Mouse (Mus musculus) neural tube, embryonic 11.5 days (tissue): ENCODE measurements at regions not wholly inside any gene's neighbourhood (a gene's known extent, or its start where the extent isn't known, plus 50 kb on each side); places are given as distances from the start of the nearest gene placed in this dataset.

Source experiments
- ATAC-seq: fragments of 200-750 bp; cut with Nextera tagmentation; 2 replicates; pipeline ENCODE4 v1.8.0; 2017; ENCODE audit warnings: moderate number of reproducible peaks, mild to moderate bottlenecking, moderate TSS enrichment, moderate library complexity; ENCODE audit not compliant: insufficient read depth, low FRiP score, low TSS enrichment
- DNase-seq: peaks from one replicate; pipeline ENCODE4 v3.0.0-alpha.2; 2015; ENCODE audit warnings: low spot score
- H3K27ac ChIP-seq: fragments of 300-500 bp; sonication (generic); 2 replicates; pipeline ENCODE4 v1.5.1; 2014; ENCODE audit warnings: low read depth, mild to moderate bottlenecking, low read length
- H3K27me3 ChIP-seq: fragments of 300-500 bp; sonication (generic); 2 replicates; pipeline ENCODE4 v1.6.1; 2014; ENCODE audit warnings: mild to moderate bottlenecking, low read length, mixed read lengths; ENCODE audit not compliant: control insufficient read depth, insufficient read depth
- H3K36me3 ChIP-seq: fragments of 300-500 bp; sonication (generic); 2 replicates; pipeline ENCODE4 v1.6.1; 2014; ENCODE audit warnings: mild to moderate bottlenecking, low read length, moderate library complexity, mixed read lengths; ENCODE audit not compliant: control insufficient read depth, insufficient read depth
- H3K4me1 ChIP-seq: fragments of 300-500 bp; sonication (generic); 2 replicates; pipeline ENCODE4 v1.6.1; 2014; ENCODE audit warnings: low read length, mixed read lengths; ENCODE audit not compliant: control insufficient read depth, insufficient read depth
- H3K4me2 ChIP-seq: fragments of 300-500 bp; sonication (generic); 2 replicates; pipeline ENCODE4 v1.6.1; 2014; ENCODE audit warnings: low read depth, mild to moderate bottlenecking, moderate library complexity
- H3K4me3 ChIP-seq: fragments of 300-500 bp; sonication (generic); 2 replicates; pipeline ENCODE4 v1.5.1; 2014; ENCODE audit warnings: low read depth, low read length
- H3K9ac ChIP-seq: fragments of 300-500 bp; sonication (generic); 2 replicates; pipeline ENCODE4 v1.6.1; 2014; ENCODE audit warnings: mild to moderate bottlenecking, low read length
- H3K9me3 ChIP-seq: fragments of 300-500 bp; sonication (generic); 2 replicates; pipeline ENCODE4 v1.6.1; 2016; ENCODE audit warnings: low read length; ENCODE audit not compliant: control insufficient read depth
- WGBS: fragments of 180-500 bp; shearing (Covaris S2); extraction: QIAGEN DNeasy Blood & Tissue Kit; methylation state at CpG from one replicate; pipeline ENCODE4 v1.1.7; 2014; 5-methylcytosine and 5-hydroxymethylcytosine counted together

DNA sequence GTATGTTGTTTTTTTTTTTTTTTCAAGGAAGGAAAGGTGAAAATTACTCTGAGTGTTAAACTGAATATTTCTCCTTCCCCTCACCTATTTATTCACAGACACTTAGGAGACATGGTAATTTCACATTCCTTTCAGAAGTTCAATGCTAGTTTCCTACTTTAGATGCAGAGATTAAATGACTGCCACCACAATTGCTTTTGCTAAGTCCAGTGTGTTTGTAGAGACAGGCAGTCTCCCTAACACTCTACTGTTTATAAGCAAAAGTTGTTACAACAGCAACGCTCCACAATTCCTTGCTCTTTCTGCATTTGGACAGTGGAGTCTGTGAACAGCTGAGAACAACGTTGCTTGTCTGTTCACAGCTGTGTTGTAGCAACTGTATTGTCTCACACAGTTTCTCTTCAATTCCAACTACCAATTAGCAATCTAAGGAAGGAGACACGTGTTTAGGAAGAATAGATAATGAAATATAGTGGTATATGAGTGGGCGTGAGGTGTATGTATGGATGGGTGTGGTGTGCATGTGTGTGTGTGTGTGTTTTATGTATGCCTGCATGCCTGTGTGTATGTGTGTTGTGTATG lies 179.7 kb upstream of the Stac start:
- Histone ChIP-seq H3K4me1 (no peaks in the 10 kb centered on the region), H3K9me3 (no peaks in the 10 kb centered on the region), H3K9ac (no peak overlapping the region), H3K4me3 (no peak overlapping the region), H3K27me3 (no peaks in the 10 kb centered on the region), H3K27ac (no peak overlapping the region), H3K36me3 (no peaks in the 10 kb centered on the region), H3K4me2 (no peak overlapping the region)
- no peak for ATAC-seq
- DNase-seq, result no peak
- 82% methylated on average over 4 of the region's 4 CpGs for WGBS

DNA sequence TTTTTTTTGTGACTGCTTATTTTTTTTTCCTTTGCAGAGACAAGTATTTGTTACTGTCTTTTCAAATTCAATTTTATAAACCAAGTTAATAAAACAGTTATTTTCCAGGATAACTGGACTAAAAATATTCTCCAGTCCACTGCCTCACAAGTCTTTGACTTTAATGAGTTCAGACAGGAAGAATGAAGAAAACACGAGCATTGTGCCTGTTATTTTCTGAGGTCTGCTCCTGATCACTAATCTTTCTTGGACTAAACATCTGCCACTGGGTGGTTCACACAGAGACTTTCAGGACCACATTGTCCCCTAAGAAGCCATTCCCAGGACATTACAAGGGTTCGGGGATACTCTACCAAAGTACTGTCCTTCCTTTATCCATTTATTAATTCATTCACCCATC lies 167.9 kb upstream of the Stac start:
- H3K27ac ChIP-seq, result no peak overlapping the region
- WGBS, result 83% methylated on average over 2 of the region's 2 CpGs
- H3K4me3 ChIP-seq, result no peak overlapping the region
- H3K9ac ChIP-seq, result no peak overlapping the region
- ATAC-seq, result no peak
- no peaks in the 10 kb centered on the region for H3K27me3 ChIP-seq
- no peaks in the 10 kb centered on the region for H3K36me3 ChIP-seq
- H3K4me1 ChIP-seq, result no peaks in the 10 kb centered on the region
- H3K4me2 ChIP-seq, result no peak overlapping the region
- no peaks in the 10 kb centered on the region for H3K9me3 ChIP-seq
- no peak for DNase-seq

DNA sequence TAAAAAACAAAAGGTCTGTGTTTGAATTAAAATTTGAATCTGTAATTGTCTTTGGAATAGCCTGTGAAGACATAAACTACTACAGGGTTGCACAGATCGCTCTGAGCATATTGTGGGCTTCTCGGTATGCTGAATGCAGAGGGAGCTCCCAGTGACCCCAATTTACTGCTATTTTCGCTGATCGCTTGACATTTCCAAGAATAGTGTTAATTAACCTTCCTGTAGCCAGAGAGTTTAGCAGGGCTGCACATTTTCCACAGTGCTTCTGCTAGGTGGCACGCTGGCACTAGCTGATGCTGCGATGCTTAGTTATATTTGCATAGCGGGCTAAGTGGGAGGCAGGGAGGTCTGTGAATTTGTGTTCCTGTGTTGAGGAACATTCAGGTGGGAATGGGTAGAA lies 164.8 kb upstream of the Stac start:
- H3K36me3 ChIP-seq, result no peaks in the 10 kb centered on the region
- no peaks in the 10 kb centered on the region for H3K27me3 ChIP-seq
- H3K4me2 ChIP-seq, result no peak overlapping the region
- no peak overlapping the region for H3K4me3 ChIP-seq
- H3K4me1 ChIP-seq, result no peaks in the 10 kb centered on the region
- ATAC-seq (no peak), DNase-seq (no peak)
- H3K27ac ChIP-seq, result no peak overlapping the region
- WGBS, result 91% methylated on average over 7 of the region's 7 CpGs
- H3K9me3 ChIP-seq, result no peaks in the 10 kb centered on the region
- no peak overlapping the region for H3K9ac ChIP-seq

DNA sequence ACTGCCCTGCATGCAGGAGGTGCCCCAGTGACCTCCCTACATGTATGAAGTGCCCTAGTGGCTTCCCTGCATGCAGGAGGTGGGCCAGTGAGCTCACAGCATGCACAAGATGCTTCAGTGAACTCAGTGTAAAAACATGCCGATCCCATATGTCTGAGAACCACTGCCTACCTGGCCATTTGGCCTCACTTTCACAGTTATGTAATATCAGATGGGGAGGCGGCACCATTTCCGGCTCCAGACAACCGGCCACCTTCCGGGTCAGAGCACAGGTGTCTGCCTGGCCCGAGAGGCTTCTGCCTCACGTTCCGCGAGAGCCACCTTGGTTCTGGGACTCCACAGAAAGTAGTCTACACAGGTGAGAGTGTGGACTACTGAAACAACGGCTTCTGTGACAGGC lies 156.2 kb upstream of the Stac start:
- DNase-seq, result no peak
- Histone ChIP-seq H3K4me2 (no peak overlapping the region), H3K27ac (no peak overlapping the region), H3K4me3 (no peak overlapping the region), H3K36me3 (no peaks in the 10 kb centered on the region), H3K27me3 (no peaks in the 10 kb centered on the region), H3K9me3 (no peaks in the 10 kb centered on the region), H3K4me1 (no peaks in the 10 kb centered on the region), H3K9ac (no peak overlapping the region)
- no peak for ATAC-seq
- WGBS, result 91% methylated on average over 10 of the region's 10 CpGs

DNA sequence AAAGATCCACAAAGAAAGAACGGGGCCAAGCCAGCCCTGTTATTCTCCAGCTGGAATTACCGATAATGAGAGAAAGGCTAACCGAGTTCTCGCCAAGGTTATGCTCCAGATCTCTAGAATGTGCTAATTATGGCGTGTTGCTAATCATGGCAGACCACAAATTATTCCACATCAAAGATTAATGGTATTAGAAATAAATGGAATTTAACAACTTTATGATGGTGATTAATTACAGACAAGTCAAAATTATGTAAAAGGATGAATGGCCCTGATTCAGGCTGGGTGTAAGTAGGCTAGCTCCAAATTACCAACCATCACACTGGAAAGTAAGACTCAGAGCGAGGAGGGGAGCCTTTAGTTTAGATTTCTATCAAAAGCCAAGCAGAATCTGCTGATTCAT lies 151.0 kb upstream of the Stac start:
- no peak for ATAC-seq
- Histone ChIP-seq H3K27me3 (no peaks in the 10 kb centered on the region), H3K4me1 (no peaks in the 10 kb centered on the region), H3K9ac (no peak overlapping the region), H3K4me3 (no peak overlapping the region), H3K9me3 (no peaks in the 10 kb centered on the region), H3K4me2 (no peak overlapping the region), H3K36me3 (no peaks in the 10 kb centered on the region), H3K27ac (no peak overlapping the region)
- no peak for DNase-seq
- WGBS, result 91% methylated on average over 6 of the region's 6 CpGs

DNA sequence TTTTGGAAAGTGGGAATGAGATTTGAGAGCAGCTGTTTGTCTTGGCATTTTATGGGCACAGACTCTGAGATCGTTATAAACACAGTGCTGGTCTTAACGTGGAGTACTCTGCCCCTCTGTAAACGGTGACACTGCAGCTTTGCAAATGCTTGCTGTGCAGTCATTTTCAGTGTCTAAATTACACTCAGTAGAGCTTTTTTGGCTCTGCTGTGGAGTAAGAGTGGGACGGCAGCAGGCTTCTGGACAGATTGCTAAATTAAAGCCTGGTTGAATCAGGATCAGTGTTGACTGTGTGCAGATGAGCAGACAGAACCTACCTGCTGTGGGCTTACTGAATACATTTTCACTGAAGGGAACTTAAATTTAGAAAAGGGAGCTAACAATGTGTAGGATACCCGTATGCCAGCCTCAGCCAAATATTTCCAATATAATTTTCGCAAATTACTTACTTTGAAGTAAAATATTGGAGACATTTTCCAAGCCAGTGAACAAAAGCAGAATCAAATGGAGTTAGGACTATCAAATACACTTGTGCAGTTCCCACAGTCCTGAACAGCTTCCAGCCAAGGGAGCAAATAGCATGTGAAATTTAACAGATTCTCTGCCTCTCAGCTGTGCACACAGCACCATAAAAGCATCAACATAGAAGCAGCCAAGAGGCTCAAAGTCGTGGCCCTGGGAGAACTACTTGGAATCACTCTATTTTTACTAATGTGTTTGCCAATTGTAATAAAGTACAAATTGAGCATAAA lies 148.1 kb upstream of the Stac start:
- Histone ChIP-seq H3K27me3 (no peaks in the 10 kb centered on the region), H3K4me3 (no peak overlapping the region), H3K4me2 (no peak overlapping the region), H3K36me3 (no peaks in the 10 kb centered on the region), H3K27ac (no peak overlapping the region), H3K4me1 (no peaks in the 10 kb centered on the region), H3K9ac (no peak overlapping the region), H3K9me3 (no peaks in the 10 kb centered on the region)
- 77% methylated on average over 7 of the region's 7 CpGs for WGBS
- ATAC-seq (no peak), DNase-seq (no peak)

DNA sequence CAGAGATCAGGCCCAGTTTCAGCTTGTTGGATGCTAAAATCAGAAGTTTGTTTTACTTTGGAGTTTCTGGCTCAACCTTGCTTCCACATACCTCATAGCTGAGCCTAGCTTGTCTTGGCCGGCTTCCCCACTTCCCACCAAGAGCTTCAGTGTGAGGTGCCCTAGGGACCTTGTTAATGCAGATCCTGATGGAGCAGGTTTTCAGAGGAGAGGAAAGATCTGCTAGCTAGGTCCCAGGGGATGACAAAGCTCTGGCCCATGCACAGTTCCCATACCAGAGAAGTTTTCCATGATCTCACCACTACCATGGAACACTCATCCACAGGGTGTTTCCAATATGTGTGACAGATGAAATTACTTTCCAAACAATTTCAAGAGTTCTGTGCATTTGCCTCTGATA lies 131.9 kb upstream of the Stac start:
- H3K9ac ChIP-seq, result no peak overlapping the region
- ATAC-seq (no peak), DNase-seq (no peak)
- H3K36me3 ChIP-seq, result no peaks in the 10 kb centered on the region
- no peak overlapping the region for H3K27ac ChIP-seq
- no peaks in the 10 kb centered on the region for H3K27me3 ChIP-seq
- no peak overlapping the region for H3K4me3 ChIP-seq
- H3K9me3 ChIP-seq, result no peaks in the 10 kb centered on the region
- no peaks in the 10 kb centered on the region for H3K4me1 ChIP-seq
- 97% methylated on average over 1 of the region's 1 CpGs for WGBS
- no peak overlapping the region for H3K4me2 ChIP-seq

DNA sequence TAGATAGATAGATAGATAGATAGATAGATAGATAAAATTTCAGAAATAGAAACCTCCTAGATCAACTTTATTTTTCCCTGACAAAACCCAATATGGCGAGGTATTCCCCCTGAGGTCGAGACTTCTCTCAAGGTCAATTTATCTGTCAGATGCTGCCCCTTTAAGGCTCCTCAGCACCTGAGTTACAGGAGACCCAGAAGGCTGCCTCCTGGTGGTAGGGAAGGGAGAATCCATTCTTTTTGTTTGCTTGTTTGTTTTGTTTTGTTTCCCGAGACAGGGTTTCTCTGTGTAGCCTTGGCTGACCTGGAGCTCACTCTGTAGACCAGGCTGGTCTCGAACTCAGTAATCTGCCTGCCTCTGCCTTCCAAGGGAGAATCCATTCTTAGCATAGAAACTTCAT lies 127.3 kb upstream of the Stac start:
- H3K4me3 ChIP-seq, result no peak overlapping the region
- 71% methylated on average over 4 of the region's 4 CpGs for WGBS
- H3K9me3 ChIP-seq, result no peaks in the 10 kb centered on the region
- no peak overlapping the region for H3K27ac ChIP-seq
- no peaks in the 10 kb centered on the region for H3K27me3 ChIP-seq
- H3K36me3 ChIP-seq, result no peaks in the 10 kb centered on the region
- no peak overlapping the region for H3K4me2 ChIP-seq
- DNase-seq (no peak), ATAC-seq (no peak)
- H3K4me1 ChIP-seq, result no peaks in the 10 kb centered on the region
- H3K9ac ChIP-seq, result no peak overlapping the region

DNA sequence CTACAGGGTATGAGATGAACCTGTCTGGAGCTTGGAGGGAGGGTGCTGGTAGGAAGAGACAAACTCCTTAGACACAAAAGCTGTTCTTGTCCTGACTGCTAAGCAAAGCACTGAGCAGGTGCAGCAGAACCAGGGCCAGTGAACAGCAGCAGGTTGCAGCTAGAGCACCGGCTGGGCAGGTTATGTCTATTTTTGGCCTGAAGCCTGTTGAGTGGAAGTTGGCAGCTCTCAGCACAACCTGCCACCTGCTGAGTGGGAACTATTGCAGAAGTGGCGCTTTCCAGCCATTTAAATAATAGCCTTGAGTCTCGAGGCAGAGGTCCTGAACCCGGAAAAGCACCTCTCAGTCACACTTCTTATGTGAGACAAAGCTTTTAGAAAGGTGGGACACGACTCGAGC lies 114.8 kb upstream of the Stac start:
- Histone ChIP-seq H3K4me2 (no peak overlapping the region), H3K4me3 (no peak overlapping the region), H3K36me3 (no peaks in the 10 kb centered on the region), H3K4me1 (no peaks in the 10 kb centered on the region), H3K9ac (no peak overlapping the region), H3K9me3 (no peaks in the 10 kb centered on the region), H3K27ac (no peak overlapping the region), H3K27me3 (no peaks in the 10 kb centered on the region)
- ATAC-seq, result no peak
- no peak for DNase-seq
- 85% methylated on average over 6 of the region's 6 CpGs for WGBS
